Mouse (Mus musculus): Measurements from ENCODE around the gene Zfp871. TPM values are rescaled to one million over a fixed set of nuclear protein-coding genes. Genes with fewer than 3 reads are reported as not detected.

Gene Zfp871
- 49.4 and 52.8 TPM in 2 replicates for polyA plus RNA-seq (2016; fragmentation: Nextera tagmentation; extraction: Ambion mirVana)

DNA sequence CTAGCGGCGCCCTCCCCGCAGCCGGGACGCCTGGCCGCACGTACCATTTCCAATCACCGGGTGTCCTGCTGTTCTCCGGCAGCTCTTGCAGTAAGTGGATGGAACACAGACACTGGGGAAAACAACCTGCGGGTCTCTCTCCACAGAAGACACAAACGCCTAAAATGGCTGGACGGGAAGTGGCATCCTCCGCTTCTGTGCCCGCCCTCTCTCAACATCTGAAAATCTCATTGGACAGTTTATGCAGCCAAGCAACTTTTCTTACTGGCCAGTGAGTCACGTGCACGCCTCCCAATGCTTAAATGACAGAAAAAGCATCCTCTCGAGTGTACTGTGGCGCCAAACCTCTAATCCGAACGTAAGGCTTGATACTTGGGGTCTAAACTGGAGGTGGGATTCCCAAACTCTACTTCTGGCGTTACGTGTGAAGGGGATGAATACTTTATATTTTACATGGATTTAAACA, at the start of gene Zfp871:
TSS of gene Zfp871 (minus strand) at position 194 of the 466 bp plus-strand sequence.
- Histone ChIP-seq H3K4me3 (peak within 1 kb of the TSS; percentile 97), H3K36me3 (peaks cover 35% of the 10 kb centered on the region), H3K27ac (replicated peaks) (peak within 1 kb of the TSS; percentile 96), H3K9me3 (replicated peaks) (peaks cover 7% of the 10 kb centered on the region; the same call in 1 of the 2 replicates), H3K4me1 (peaks cover 22% of the 10 kb centered on the region), H3K27me3 (ENCODE audit: low read depth, poor library complexity, severe bottlenecking) (no peaks in the 10 kb centered on the region)
- peak; percentile 84 for DNase-seq (ENCODE audit: low spot score)
- WGBS: under 1% methylated on average over 22 of the region's 22 CpGs

DNA sequence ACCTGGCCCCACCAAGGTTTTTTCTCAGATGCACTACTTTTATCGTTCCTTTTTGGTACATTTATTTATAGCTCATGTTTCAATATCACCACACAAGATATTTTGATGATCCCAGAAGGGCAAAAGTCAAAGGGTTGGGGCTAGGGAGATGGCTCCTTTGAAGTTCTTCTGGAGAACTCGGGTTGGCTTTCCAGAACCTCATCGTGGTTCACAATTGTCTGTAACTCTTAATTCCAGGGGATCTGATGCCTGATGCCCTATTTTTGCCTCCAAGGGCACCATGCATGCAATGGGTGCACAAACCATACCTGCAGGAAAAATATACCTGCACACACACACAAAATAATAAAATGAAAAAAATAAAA, 42.3 kb upstream of the Zfp871 start:
- Histone ChIP-seq H3K4me3 (peak overlapping the region; percentile 84), H3K27me3 (ENCODE audit: low read depth, poor library complexity, severe bottlenecking) (no peaks in the 10 kb centered on the region), H3K36me3 (peaks cover 19% of the 10 kb centered on the region)

DNA sequence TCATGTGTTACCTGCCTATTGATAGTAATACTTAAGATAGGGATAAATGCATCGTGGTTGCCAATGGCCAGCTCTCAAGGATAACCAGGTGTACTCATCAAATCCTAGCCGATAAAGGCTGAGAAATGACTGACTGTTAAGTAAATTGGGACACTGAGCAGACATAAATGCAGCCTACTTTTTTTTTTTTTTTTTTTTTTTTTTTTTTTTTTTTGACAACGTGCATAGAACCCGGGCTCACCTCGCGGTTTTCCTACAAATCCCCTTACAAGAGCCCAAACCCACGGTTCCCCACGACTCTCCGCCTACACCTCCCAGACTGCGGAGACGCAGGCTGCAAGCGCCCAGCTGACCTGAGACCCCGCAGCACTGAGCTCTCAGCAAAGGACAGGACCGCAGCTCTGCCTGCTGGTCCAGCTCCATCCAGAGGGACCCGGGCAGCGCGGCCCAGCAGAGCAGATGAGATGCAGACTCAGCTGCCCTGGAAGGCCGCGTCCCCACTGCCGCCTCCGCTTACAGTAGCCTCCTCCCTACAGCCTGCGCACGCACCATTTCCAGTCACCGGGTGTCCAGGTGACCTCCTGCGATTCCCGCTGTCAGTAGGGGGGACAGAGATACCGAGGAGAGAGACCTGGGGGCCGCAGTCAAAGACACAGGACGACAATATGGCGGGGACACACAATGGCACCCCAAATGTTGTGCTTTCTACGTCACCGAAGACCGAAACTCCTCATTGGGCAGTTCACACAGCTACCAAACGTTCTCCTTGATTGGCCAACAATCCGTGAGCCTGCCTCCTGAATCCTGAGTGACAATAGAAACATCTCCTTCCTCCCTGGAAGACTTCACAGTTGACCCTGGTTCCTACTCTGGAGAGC, 41.7 kb upstream of the Zfp871 start, which contains the start of gene Zfp799:
TSS of gene Zfp799 (minus strand) at position 722 of the 878 bp plus-strand sequence.
- H3K27me3 ChIP-seq (ENCODE audit: low read depth, poor library complexity, severe bottlenecking): no peaks in the 10 kb centered on the region
- DNase-seq (ENCODE audit: low spot score): peak; percentile 85
- H3K4me3 ChIP-seq: peak within 1 kb of the TSS; percentile 84
- H3K27ac ChIP-seq (replicated peaks): peak within 1 kb of the TSS; percentile 92
- H3K4me1 ChIP-seq: peaks cover 14% of the 10 kb centered on the region
- WGBS: 2% methylated on average over 35 of the region's 35 CpGs
- H3K36me3 ChIP-seq: peaks cover 25% of the 10 kb centered on the region
- H3K9me3 ChIP-seq (replicated peaks): no peaks in the 10 kb centered on the region

More for the DNA sequence above, 42.3 kb upstream of the Zfp871 start:
- WGBS: 38% methylated on average over 3 of the region's 3 CpGs
- H3K27ac ChIP-seq (replicated peaks): peak overlapping the region; percentile 92
- DNase-seq (ENCODE audit: low spot score): no peak
- no peaks in the 10 kb centered on the region for H3K9me3 ChIP-seq (replicated peaks)
- peaks cover 14% of the 10 kb centered on the region for H3K4me1 ChIP-seq

DNA sequence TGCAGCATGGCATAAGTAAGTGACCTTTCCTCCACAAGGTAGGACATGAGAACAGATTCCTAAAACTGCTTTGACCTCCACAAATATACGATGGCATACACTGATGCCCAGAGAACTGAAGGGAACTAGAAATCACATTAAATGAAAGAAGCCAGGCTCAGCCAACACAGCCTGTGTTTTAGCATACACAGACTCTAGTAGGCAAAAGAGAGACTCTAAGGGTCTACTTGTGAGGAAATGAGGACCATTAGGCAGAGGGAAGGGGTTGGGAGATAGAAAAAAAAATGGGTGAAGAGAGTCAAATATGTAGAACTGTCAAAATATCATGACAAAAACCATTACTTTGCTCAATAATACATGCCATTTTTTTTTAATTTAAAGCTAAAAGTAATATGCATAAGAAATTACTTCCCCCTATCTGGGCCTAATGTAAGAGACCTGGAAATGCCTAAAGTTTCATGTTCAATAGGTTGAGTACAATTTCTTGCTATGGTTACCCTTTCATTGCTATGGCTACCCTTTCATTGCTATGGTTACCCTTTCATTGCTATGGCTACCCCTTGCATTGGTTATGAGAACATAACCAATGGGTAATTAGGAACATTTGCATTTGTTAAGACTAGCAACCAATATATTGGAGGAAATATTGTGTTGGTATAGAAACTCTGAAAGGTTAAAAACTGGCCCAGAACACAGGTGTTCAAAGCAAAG, 28.1 kb upstream of the Zfp871 start:
- 96% methylated on average over 1 of the region's 1 CpGs for WGBS
- Histone ChIP-seq H3K27me3 (ENCODE audit: low read depth, poor library complexity, severe bottlenecking) (no peaks in the 10 kb centered on the region), H3K4me1 (peaks cover 15% of the 10 kb centered on the region), H3K36me3 (peaks cover 68% of the 10 kb centered on the region), H3K27ac (replicated peaks) (no peak overlapping the region), H3K9me3 (replicated peaks) (no peaks in the 10 kb centered on the region), H3K4me3 (no peak overlapping the region)
- DNase-seq (ENCODE audit: low spot score): no peak

DNA sequence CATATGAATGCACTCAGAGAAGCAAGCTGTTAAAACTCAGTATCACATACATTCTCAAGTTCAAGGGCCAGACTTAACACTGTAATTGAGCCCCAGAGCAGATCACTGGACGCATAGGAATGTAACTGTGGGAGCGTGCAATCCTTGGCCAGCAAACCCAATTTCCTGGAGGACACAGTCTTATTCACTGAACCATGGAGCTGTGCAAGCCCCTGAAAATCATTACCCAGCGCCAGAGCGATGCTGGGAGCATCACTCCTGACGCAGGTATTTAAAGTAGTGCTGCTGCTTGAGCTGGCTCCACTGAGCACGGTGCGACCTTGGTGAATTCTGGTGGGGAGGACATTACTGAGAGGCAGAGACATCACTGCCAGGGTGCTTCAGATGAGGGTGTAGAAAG, 26.0 kb upstream of the Zfp871 start:
- peaks cover 31% of the 10 kb centered on the region for H3K4me1 ChIP-seq
- H3K27ac ChIP-seq (replicated peaks): no peak overlapping the region
- no peaks in the 10 kb centered on the region for H3K27me3 ChIP-seq (ENCODE audit: low read depth, poor library complexity, severe bottlenecking)
- 82% methylated on average over 7 of the region's 7 CpGs for WGBS
- H3K4me3 ChIP-seq: no peak overlapping the region
- peaks cover 47% of the 10 kb centered on the region for H3K36me3 ChIP-seq
- DNase-seq (ENCODE audit: low spot score): no peak
- no peaks in the 10 kb centered on the region for H3K9me3 ChIP-seq (replicated peaks)

DNA sequence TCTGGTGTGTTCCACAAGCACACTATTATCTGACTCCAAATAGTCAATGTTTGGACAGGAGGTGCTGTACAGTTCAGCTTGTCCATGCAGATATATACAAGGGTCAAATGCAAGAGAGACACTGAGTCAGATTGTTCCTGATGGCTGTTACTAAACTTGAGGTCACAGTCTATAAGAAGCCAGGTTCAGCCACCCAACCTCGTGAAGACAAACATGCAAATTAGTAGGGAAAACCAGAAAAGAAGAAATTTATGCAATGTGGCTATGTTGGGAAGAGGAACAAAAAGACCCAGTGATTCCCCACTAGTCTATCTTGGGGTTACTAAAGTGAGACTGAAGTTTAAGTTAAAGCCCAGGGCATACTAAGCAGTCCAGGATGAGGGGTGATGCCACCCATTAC, 22.6 kb upstream of the Zfp871 start:
- H3K27ac ChIP-seq (replicated peaks): peak overlapping the region; percentile 96
- no peak for DNase-seq (ENCODE audit: low spot score)
- H3K27me3 ChIP-seq (ENCODE audit: low read depth, poor library complexity, severe bottlenecking): no peaks in the 10 kb centered on the region
- peak overlapping the region; percentile 81 for H3K4me3 ChIP-seq
- no peaks in the 10 kb centered on the region for H3K9me3 ChIP-seq (replicated peaks)
- peaks cover 19% of the 10 kb centered on the region for H3K36me3 ChIP-seq
- peaks cover 47% of the 10 kb centered on the region for H3K4me1 ChIP-seq
- WGBS: 38% methylated on average over 1 of the region's 1 CpGs

DNA sequence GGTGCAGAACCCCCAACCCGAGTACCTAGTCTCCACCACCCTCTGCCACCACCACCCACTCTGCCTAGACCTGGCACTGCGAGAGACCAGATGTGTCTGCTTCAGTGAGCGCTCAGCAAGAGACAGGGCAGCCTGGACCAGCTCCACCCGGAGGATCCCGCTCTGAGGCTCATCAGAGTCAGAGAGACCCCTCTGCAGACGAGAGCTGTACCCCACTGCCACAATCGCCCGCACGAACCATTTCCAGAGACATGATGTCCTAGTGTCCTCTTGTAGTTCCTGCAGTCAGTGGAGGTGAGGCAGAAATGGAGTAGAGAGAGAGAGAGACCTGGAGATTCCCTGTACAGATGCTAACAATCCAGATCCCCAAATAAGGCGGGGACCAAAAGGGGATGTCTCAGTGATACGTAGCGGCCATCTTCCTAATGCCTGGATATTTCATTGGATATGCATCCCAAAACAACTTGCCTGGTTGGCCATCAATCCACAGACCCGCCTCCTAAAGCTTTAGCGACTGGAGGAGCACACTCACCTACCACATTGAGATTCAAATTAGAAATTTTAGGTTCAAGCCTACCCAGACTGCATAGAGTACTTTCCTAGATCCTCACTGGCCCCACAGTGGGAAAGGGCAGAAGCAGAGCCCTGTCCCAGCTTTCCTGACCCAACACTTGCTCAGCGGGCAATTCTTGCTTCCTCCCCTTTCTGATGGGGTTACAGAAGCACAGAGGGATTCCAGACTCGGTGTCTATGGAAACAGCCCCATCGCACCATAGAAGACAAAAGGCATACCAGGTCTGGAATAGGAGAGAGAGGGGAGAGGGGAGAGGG, 21.7 kb upstream of the Zfp871 start, which contains the start of gene Zfp811:
TSS of gene Zfp811 (minus strand) at position 388 of the 831 bp plus-strand sequence.
- Histone ChIP-seq H3K9me3 (replicated peaks) (no peaks in the 10 kb centered on the region), H3K27me3 (ENCODE audit: low read depth, poor library complexity, severe bottlenecking) (no peaks in the 10 kb centered on the region), H3K36me3 (peaks cover 12% of the 10 kb centered on the region), H3K4me1 (peaks cover 47% of the 10 kb centered on the region), H3K27ac (replicated peaks) (peak within 1 kb of the TSS; percentile 96), H3K4me3 (peak within 1 kb of the TSS; percentile 81)
- 0% methylated on average over 17 of the region's 17 CpGs for WGBS
- peak; percentile 82 for DNase-seq (ENCODE audit: low spot score)

DNA sequence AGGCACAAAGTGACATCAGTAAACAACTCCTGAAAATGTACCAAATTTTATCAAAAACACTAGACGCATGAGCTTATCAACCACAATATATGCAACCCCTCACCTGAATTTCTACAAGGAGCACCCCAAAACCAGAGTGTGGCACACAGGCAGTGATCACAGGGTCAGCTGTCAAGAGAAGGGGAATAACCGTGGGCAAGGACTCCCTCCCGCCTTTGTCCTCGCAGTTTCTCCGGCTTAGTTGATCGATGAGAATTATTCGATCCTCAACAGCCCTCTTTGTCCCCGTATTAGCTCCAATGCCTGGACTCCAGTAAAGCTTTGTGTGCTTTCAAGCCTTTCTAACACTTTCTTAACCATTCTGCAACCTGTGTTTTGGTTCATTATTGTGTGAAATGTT, 20.8 kb upstream of the Zfp871 start:
- H3K27ac ChIP-seq (replicated peaks): peak overlapping the region; percentile 96
- 8% methylated on average over 8 of the region's 8 CpGs for WGBS
- no peaks in the 10 kb centered on the region for H3K9me3 ChIP-seq (replicated peaks)
- peaks cover 47% of the 10 kb centered on the region for H3K4me1 ChIP-seq
- peaks cover 9% of the 10 kb centered on the region for H3K36me3 ChIP-seq
- no peaks in the 10 kb centered on the region for H3K27me3 ChIP-seq (ENCODE audit: low read depth, poor library complexity, severe bottlenecking)
- H3K4me3 ChIP-seq: peak overlapping the region; percentile 81
- DNase-seq (ENCODE audit: low spot score): peak; percentile 47

DNA sequence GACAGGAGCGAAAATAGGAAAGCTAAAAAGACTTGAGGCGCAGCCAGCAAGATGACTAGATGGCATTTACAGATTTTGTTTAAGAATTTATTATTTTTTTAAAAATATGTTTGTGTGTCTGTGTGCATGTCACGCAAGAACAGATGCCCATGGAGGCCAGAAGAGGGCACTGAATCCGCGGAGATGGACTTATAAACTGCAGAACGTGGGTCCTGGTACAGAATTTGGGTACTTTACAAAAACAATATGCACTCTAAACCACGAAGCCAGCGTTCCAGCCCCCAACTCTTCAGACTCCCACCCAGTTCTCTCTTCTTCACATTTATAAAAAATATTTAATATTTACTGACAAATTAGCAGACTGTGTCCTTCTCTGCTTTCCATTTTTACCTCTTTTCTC, 1.2 kb upstream of the Zfp871 start:
- peaks cover 29% of the 10 kb centered on the region for H3K36me3 ChIP-seq
- H3K27ac ChIP-seq (replicated peaks): no peak overlapping the region
- no peak for DNase-seq (ENCODE audit: low spot score)
- H3K4me3 ChIP-seq: peak overlapping the region; percentile 97
- H3K27me3 ChIP-seq (ENCODE audit: low read depth, poor library complexity, severe bottlenecking): no peaks in the 10 kb centered on the region
- peaks cover 22% of the 10 kb centered on the region for H3K4me1 ChIP-seq
- no peaks in the 10 kb centered on the region for H3K9me3 ChIP-seq (replicated peaks)
- 70% methylated on average over 8 of the region's 8 CpGs for WGBS

DNA sequence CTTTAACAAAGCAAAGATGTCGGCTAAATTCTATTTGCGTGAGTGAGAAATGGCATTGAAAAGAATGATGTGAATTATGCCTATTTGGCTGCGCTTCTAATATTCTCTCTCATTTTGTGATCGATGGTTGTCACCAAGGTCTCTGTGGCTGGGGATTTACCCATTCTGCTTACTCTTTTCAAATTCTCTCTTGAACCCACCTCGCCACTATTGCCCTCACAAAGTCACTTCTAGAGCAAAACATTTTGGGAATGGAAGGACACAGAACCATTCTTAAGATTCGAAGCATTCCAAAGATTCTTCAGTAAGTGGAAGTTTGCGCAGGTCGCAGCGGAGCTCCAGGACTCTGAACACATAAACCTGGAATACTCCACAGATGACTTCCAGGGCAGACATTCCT, 489 bp upstream of the Zfp871 start:
- Histone ChIP-seq H3K9me3 (replicated peaks) (peaks cover 2% of the 10 kb centered on the region; the same call in 1 of the 2 replicates), H3K27me3 (ENCODE audit: low read depth, poor library complexity, severe bottlenecking) (no peaks in the 10 kb centered on the region), H3K27ac (replicated peaks) (peak overlapping the region; percentile 96), H3K4me3 (peak overlapping the region; percentile 97), H3K4me1 (peaks cover 22% of the 10 kb centered on the region), H3K36me3 (peaks cover 31% of the 10 kb centered on the region)
- 11% methylated on average over 9 of the region's 9 CpGs for WGBS
- peak; percentile 21 for DNase-seq (ENCODE audit: low spot score)

DNA sequence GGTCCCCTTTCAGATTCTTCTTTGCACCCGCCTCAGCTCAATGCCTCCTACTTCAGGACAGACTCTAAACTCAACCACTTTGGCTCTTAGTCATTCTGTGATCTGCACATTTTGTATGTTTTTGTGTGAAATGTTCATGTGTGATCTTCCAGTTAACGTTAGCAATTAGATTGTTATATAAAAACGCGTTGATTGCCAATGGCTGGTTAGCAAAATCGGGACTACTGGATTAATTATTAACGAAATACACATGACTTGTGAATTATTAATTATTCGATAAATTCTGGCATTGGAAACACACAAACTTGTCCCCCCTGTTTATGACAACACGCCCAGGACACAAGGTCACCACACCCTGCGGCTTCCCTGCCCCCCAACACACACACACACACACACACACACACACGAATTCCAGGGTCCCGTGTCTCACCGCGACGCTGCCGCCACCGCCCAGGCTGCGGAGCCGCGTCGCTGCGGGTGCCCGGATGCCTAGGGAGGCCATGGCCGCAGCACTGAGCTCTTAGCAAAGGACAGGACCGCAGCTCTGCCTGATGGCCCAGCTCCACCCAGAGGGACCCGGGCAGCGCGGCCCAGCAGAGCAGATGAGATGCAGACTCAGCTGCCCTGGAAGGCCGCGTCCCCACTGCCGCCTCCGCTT, 522 bp downstream of the Zfp871 start:
- no peaks in the 10 kb centered on the region for H3K27me3 ChIP-seq (ENCODE audit: low read depth, poor library complexity, severe bottlenecking)
- peaks cover 41% of the 10 kb centered on the region for H3K36me3 ChIP-seq
- peaks cover 12% of the 10 kb centered on the region; the same call in 1 of the 2 replicates for H3K9me3 ChIP-seq (replicated peaks)
- peak overlapping the region; percentile 96 for H3K27ac ChIP-seq (replicated peaks)
- 1% methylated on average over 31 of the region's 31 CpGs for WGBS
- no peak for DNase-seq (ENCODE audit: low spot score)
- peaks cover 22% of the 10 kb centered on the region for H3K4me1 ChIP-seq
- peak overlapping the region; percentile 97 for H3K4me3 ChIP-seq
